Mouse (Mus musculus) lung, embryonic 14.5 days (tissue): Measurements from ENCODE around the gene Lekr1. TPM values are rescaled to one million over a fixed set of nuclear protein-coding genes. Genes with fewer than 3 reads are reported as not detected.
A peak's percentile ranks its signal among the peaks of the same experiment; 100 is the strongest.

ENCODE experiments used
- ATAC-seq: fragments of 200-750 bp; cut with Nextera tagmentation; 2 replicates; pipeline ENCODE4 v1.8.0; 2017; ENCODE audit warnings: mild to moderate bottlenecking, moderate TSS enrichment, moderate library complexity; ENCODE audit not compliant: insufficient read depth
- DNase-seq: peaks from one replicate; pipeline ENCODE4 v3.0.0-alpha.2; 2015
- H3K27ac ChIP-seq: fragments of 300-500 bp; sonication (generic); 2 replicates; pipeline ENCODE4 v1.5.1; 2014; ENCODE audit warnings: low read depth, mild to moderate bottlenecking, moderate library complexity
- H3K27me3 ChIP-seq: fragments of 300-500 bp; sonication (generic); 2 replicates; pipeline ENCODE4 v1.6.1; 2014; ENCODE audit warnings: low read length, control low read depth; ENCODE audit not compliant: insufficient read depth
- H3K36me3 ChIP-seq: fragments of 300-500 bp; sonication (generic); 2 replicates; pipeline ENCODE4 v1.6.1; 2014; ENCODE audit warnings: control low read depth; ENCODE audit not compliant: insufficient read depth
- H3K4me1 ChIP-seq: fragments of 300-500 bp; sonication (generic); 2 replicates; pipeline ENCODE4 v1.6.1; 2014; ENCODE audit warnings: antibody characterized with exemption, control low read depth; ENCODE audit not compliant: insufficient read depth
- H3K4me2 ChIP-seq: fragments of 300-500 bp; sonication (generic); 2 replicates; pipeline ENCODE4 v1.6.1; 2014; ENCODE audit warnings: mild to moderate bottlenecking
- H3K4me3 ChIP-seq: fragments of 300-500 bp; sonication (generic); 2 replicates; pipeline ENCODE4 v1.5.1; 2014; ENCODE audit warnings: low read depth, low read length
- H3K9ac ChIP-seq: fragments of 300-500 bp; sonication (generic); 2 replicates; pipeline ENCODE4 v1.6.1; 2014
- H3K9me3 ChIP-seq: fragments of 300-500 bp; sonication (generic); 2 replicates; pipeline ENCODE4 v1.6.1; 2016; ENCODE audit warnings: low read depth, low read length, control low read depth
- CTCF ChIP-seq: IDR thresholded peaks from 2 replicates; pipeline ENCODE4 v1.5.1; 2016; ENCODE audit warnings: antibody characterized with exemption, low read depth
- WGBS: fragments of 180-500 bp; shearing (Covaris S2); extraction: QIAGEN DNeasy Blood & Tissue Kit; methylation state at CpG from one replicate; pipeline ENCODE4 v1.1.7; 2014; 5-methylcytosine and 5-hydroxymethylcytosine counted together
- polyA plus RNA-seq: library from polyadenylated mRNA; unstranded; fragments of >200 nt; fragmentation: Nextera tagmentation; extraction: Ambion mirVana; gene quantifications from 2 replicates; pipeline ENCODE4 v1.2.1, GENCODE M21; 2014

Gene Lekr1
- polyA plus RNA-seq, 1 experiment from 2014 or later = 9.5 TPM

DNA sequence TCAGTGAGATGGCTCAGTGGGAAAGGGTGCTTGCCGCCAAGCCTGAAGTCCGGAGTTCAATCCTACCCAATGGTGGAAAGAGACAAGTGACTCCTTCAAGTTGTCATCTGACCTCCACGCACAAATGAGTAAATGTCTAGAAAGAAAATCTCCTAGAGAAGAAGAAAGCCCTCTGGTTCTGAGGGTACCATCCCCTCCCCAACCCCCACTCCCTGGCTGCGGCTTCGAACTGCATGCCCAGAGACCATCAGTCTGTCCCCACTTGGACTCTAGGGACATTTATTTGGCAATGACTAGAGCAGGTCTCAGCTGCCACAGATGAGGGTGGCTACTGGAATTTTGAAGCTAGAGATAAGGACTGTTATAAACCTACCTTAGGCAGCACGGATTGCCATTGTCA lies 193.7 kb downstream of the Lekr1 start:
- no peak for ATAC-seq
- H3K4me3 ChIP-seq = no peak overlapping the region
- no peaks in the 10 kb centered on the region for H3K36me3 ChIP-seq
- WGBS = 80% methylated on average over 6 of the region's 6 CpGs
- H3K27ac ChIP-seq = no peak overlapping the region
- no peak overlapping the region for H3K4me2 ChIP-seq
- peaks cover 19% of the 10 kb centered on the region for H3K4me1 ChIP-seq
- no peak overlapping the region for H3K9ac ChIP-seq
- no peaks in the 10 kb centered on the region for H3K27me3 ChIP-seq
- H3K9me3 ChIP-seq = no peaks in the 10 kb centered on the region
- no peak for TF ChIP-seq CTCF
- no peak for DNase-seq

DNA sequence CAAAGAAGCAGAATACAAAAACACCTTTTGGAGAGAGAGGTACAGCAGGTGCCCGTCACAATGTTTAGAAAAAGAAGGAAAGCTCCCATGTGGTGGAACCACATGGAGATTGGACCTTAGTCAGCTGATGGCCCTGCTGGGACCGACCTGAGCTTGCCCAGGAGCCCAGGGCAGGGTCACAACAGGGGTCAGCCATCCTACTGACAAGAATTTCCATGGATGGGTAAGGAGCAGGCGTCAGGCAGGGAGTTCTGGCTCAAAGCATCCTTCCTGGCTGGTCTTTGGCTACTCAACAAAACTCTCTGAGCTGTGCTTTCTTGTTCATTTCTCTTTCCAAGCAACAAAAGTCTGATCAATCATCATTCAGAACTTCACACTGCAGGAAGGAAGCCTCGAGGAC lies 194.9 kb downstream of the Lekr1 start:
- Histone ChIP-seq H3K27ac (no peak overlapping the region), H3K9me3 (no peaks in the 10 kb centered on the region), H3K36me3 (no peaks in the 10 kb centered on the region), H3K27me3 (no peaks in the 10 kb centered on the region), H3K4me2 (peak overlapping the region; percentile 21; the same call in 1 of the 2 replicates), H3K4me3 (no peak overlapping the region), H3K4me1 (peaks cover 19% of the 10 kb centered on the region), H3K9ac (no peak overlapping the region)
- DNase-seq = no peak
- 34% methylated on average over 4 of the region's 4 CpGs for WGBS
- no peak for TF ChIP-seq CTCF
- no peak for ATAC-seq

DNA sequence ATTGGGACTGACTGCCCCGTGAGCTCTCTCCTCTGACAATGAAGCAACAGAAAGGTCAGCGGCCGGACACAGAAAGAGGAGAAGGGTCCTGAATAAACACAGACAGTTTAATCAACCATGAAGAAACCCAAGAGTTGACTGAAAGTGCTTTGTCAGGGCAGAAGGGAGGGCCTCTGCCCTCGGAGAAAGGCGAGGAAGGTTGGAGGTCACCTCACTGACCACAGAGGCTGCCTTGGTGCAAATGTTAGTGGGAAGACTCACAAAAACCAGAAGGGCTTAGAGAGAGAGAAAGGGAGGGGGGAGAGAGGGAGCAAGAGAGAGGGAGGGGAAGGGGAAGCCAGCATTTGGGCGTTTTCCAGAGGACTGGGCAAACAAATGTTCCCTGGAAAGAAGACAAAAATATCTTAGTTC lies 195.4 kb downstream of the Lekr1 start:
- Histone ChIP-seq H3K9me3 (no peaks in the 10 kb centered on the region), H3K4me2 (peak overlapping the region; percentile 21), H3K9ac (no peak overlapping the region), H3K36me3 (no peaks in the 10 kb centered on the region), H3K27me3 (no peaks in the 10 kb centered on the region), H3K4me3 (no peak overlapping the region), H3K27ac (no peak overlapping the region), H3K4me1 (peaks cover 19% of the 10 kb centered on the region)
- WGBS = 16% methylated on average over 6 of the region's 6 CpGs
- peak; percentile 74 for DNase-seq
- no peak for TF ChIP-seq CTCF
- ATAC-seq = no peak

DNA sequence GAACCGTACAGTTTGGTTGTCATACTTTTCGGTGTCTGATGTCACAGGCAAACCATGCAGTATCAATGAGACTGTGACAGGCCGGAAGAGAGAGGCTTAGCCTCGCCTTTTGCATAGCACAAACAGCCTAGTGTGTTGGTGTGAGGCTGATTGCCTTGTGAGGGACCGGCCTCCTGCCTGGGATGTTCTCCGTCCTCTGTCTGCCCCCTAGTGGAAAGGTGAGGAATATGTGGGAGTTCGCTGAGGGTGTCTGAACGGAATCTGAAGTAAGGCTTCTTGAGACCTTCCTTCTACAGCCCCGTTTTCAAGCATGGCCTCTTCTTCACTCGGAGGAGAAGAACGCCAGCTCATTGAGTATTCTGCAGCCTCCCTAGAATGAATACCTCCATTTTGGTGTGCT lies 197.3 kb downstream of the Lekr1 start:
- ATAC-seq (peak; percentile 88), DNase-seq (peak; percentile 93)
- H3K27me3 ChIP-seq = no peaks in the 10 kb centered on the region
- H3K27ac ChIP-seq = no peak overlapping the region
- no peaks in the 10 kb centered on the region for H3K9me3 ChIP-seq
- no peak overlapping the region for H3K9ac ChIP-seq
- peak overlapping the region; percentile 29; the same call in 1 of the 2 replicates for H3K4me2 ChIP-seq
- 1% methylated on average over 11 of the region's 11 CpGs for WGBS
- peak; percentile 99 for TF ChIP-seq CTCF
- H3K4me1 ChIP-seq = peaks cover 17% of the 10 kb centered on the region
- H3K36me3 ChIP-seq = no peaks in the 10 kb centered on the region
- no peak overlapping the region for H3K4me3 ChIP-seq

DNA sequence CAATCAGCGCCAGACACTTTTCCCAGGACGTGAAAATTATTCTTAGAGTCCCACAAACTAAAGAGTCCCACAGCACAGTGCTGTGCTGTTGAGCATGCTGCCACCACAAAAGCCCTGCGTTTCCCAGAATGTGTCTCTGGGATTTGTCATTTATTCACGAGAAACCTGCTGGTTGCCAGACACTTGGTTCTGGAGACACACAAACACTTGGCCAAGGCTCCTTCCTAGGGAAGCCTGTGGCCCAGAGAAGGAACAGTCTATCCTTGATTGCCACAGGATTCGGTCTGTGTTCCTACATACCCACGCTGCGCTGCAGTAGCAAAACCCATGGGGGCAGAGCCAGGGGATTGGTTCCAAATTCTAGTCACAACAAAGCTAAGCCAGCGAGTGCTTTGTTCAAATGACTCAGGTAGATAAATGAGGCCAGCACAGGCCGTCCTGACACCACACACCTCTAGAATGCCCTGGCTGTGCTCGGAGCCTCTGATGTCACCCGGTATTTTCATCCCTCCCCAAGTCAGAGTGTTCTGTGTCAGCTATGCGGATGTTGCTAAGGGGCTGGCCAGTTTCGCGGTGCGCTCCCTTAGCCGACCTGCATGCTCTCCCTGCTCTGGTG lies 197.8 kb downstream of the Lekr1 start:
- Histone ChIP-seq H3K36me3 (no peaks in the 10 kb centered on the region), H3K9me3 (no peaks in the 10 kb centered on the region), H3K4me2 (peak overlapping the region; percentile 29; the same call in 1 of the 2 replicates), H3K27ac (no peak overlapping the region), H3K4me1 (peaks cover 11% of the 10 kb centered on the region), H3K4me3 (no peak overlapping the region), H3K9ac (no peak overlapping the region), H3K27me3 (no peaks in the 10 kb centered on the region)
- DNase-seq (no peak), ATAC-seq (0 out of 2 replicates have a peak, but pooled peaks have one; percentile 24)
- TF ChIP-seq CTCF = no peak
- 54% methylated on average over 16 of the region's 16 CpGs for WGBS

DNA sequence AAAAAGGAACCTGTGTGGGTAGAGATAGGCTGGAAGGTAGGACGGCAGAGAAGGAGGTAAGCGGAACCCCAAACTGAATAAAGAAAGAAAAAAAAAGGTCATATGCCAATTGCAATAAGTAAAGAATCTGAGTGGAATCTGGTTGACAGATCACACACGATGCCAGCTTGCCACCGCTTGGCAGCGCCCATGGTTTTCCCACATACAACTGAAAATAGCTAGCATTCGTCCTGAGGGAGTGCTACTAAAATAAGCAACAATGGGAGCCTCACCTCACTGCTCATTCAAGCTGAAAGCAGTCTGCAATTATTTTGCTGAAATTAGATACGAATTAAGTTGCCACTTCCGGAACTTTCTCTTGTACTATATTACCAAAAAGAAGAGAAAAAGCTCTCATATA lies 202.9 kb downstream of the Lekr1 start:
- 88% methylated on average over 8 of the region's 8 CpGs for WGBS
- no peak overlapping the region for H3K4me2 ChIP-seq
- H3K36me3 ChIP-seq = no peaks in the 10 kb centered on the region
- H3K27me3 ChIP-seq = no peaks in the 10 kb centered on the region
- DNase-seq = no peak
- ATAC-seq = no peak
- peaks cover 11% of the 10 kb centered on the region for H3K4me1 ChIP-seq
- H3K4me3 ChIP-seq = no peak overlapping the region
- H3K9me3 ChIP-seq = no peaks in the 10 kb centered on the region
- TF ChIP-seq CTCF = no peak
- no peak overlapping the region for H3K27ac ChIP-seq
- H3K9ac ChIP-seq = no peak overlapping the region

DNA sequence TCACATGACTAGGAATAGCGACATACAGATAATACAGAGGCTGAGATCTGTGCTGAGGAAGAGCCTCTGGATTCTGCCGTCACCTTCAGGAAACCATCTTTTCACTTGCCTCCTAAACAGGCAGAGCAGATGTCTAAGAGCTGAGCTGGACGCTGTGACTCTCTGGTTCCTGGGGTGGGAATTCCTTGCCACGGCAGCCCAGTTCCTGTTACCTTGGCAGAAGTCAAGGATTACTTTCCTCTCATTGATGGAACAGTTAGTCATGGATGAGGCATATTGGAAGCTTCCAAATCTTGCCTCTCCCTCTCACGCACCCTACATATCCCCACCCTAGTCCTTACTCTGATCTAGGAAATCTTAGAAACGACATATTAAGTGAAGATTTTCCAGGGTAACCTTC lies 203.7 kb downstream of the Lekr1 start:
- DNase-seq (no peak), ATAC-seq (no peak)
- no peak for TF ChIP-seq CTCF
- H3K27ac ChIP-seq = no peak overlapping the region
- 69% methylated on average over 6 of the region's 6 CpGs for WGBS
- no peaks in the 10 kb centered on the region for H3K27me3 ChIP-seq
- no peak overlapping the region for H3K9ac ChIP-seq
- no peak overlapping the region for H3K4me2 ChIP-seq
- H3K36me3 ChIP-seq = no peaks in the 10 kb centered on the region
- H3K4me3 ChIP-seq = no peak overlapping the region
- no peaks in the 10 kb centered on the region for H3K9me3 ChIP-seq
- H3K4me1 ChIP-seq = peaks cover 11% of the 10 kb centered on the region
